Mouse (Mus musculus): ENCODE results near the gene Pi4k2a. TPM values are rescaled to one million over a fixed set of nuclear protein-coding genes. Genes with fewer than 3 reads are reported as not detected.

Gene Pi4k2a
- total RNA-seq, 2 experiments from 2014 or later = 61.0 to 63.1 TPM

GRCm38 (mm10) chr19:42128052-42128740, 37.9 kb downstream of the Pi4k2a start:
- intact Hi-C loops (cut with DNase I) = loop anchor here (5.0 kb wide), 1 partner anchor 36 kb away; the partner anchor contains the start of gene Pi4k2a
- no peak for DNase-seq (ENCODE audit: low spot score in 2 of 2)

- peak; percentile 97 to 99 for DNase-seq (ENCODE audit: low spot score in 2 of 2)
Measured at GRCm38 (mm10) chr19:42128787-42129508, 38.7 kb downstream of the Pi4k2a start, which contains the start of gene Avpi1. Avpi1 (minus strand) TSS chr19:42129059.

DNA sequence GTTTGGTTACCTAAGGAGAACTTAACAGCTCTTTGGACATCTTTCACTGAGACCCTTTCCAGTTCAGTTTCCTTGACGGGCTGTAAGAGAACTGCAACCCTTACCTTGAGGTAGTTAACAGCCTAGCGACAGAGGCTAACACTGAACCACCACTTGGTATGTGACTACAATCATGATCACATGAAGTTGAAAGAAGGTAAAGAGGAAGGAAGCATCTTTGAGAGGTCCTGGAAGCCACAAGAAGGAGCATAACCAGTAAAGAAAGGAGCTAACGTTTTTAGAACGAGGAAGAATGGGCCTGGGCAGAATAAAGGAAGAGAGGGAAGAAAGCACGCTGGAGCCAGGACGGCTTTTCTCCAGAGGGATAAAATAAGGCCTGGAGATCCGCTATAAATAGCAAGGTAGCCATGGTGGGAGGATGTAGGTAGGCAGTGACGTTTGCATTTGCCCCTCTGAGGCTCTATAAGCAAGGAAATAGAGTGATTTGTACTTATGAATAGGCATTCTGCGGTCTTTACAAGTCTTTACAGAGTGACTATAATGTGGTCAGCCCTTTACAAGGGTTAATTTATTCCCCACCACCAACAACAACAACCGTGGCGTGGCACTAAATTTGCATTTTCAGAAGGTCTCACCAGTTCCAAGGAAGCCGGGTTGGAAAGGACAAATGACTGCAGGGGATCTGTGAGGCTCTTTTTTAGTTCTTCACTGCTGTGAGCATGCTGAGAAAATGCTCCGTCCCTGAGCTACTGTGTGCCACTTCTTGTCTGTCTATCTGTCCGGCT, 39.4 kb downstream of the Pi4k2a start:
- DNase-seq (ENCODE audit: low spot score in 2 of 2) = peak; percentile 32 to 78

More at GRCm38 (mm10) chr19:42128787-42129508, 38.7 kb downstream of the Pi4k2a start, which contains the start of gene Avpi1:
- intact Hi-C loops (cut with DNase I) = loop anchor here (5.0 kb wide), 1 partner anchor 37 kb away; the partner anchor contains the start of gene Pi4k2a

GRCm38 (mm10) chr19:42130294-42130606, 40.0 kb downstream of the Pi4k2a start:
- intact Hi-C loops (cut with DNase I) = no loop called here
- no peak for DNase-seq (ENCODE audit: low spot score in 2 of 2)

More for the DNA sequence above, 39.4 kb downstream of the Pi4k2a start:
- intact Hi-C loops (cut with DNase I) = loop anchor here (5.0 kb wide), 1 partner anchor 37 kb away; the partner anchor contains the start of gene Pi4k2a

- no peak for DNase-seq (ENCODE audit: low spot score in 2 of 2)
- intact Hi-C loops (cut with DNase I) = no loop called here
Measured at GRCm38 (mm10) chr19:42131101-42131500, 40.8 kb downstream of the Pi4k2a start.

- intact Hi-C loops (cut with DNase I) = no loop called here
- DNase-seq (ENCODE audit: low spot score in 2 of 2) = no peak
Measured at GRCm38 (mm10) chr19:42135070-42135469, 44.8 kb downstream of the Pi4k2a start.

DNA sequence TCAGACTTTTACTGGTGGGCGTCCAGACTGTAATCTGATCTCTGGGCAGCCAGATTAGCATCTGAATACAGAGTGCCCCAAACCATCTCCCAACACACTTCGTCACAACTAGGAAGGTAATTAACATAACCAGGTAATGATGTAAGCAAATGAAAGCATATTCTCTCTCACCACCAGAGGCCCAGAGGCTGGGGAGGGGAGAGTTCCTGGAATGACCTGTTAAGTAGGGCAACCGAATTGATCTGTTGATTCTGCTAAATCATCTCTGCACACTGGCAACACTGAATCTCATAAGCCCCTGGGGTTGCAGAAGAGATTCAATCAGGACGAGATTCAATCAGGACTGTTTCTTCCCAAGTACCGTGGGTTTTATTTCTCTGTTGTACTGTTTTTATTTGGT, 45.9 kb downstream of the Pi4k2a start:
- intact Hi-C loops (cut with DNase I) = no loop called here
- DNase-seq (ENCODE audit: low spot score in 2 of 2) = no peak

- no peak for DNase-seq (ENCODE audit: low spot score in 2 of 2)
- intact Hi-C loops (cut with DNase I) = no loop called here
Measured at GRCm38 (mm10) chr19:42137167-42137672, 47.0 kb downstream of the Pi4k2a start.

DNA sequence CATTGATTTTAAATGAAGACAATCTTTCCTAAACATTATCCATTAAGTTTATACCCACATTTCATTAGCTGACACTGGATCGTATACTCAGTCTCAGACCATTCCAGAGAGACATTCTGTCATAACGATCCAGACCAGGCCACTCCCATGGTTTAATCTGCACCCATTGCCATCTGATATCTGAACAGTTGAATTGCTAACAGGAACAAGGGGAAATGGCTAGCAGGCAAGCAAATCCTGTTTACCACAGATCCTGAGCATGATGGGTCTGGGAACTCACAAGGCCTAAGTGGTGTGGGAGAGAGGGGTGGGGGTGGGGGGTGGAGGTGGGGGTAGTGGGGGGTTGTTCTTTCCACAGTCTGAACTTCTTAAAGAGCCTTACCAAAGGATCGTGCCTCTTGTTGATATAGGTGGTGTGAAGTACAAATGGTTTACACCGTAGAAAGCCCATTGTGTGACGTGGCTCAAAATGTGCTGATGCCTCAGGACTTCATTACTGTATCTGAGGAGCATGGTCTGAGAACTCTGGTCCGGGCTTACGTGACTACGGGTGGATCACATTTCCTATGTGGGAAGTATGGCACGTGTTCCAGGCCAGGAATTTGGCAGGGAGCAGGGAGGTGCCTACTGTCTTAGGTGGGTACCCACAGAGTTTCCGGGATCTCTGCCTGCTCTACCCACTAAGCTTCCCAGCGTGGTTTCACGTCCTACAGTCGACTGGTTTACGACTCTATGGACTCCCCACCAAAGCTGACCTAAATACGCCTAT, 48.4 kb downstream of the Pi4k2a start:
- intact Hi-C loops (cut with DNase I) = no loop called here
- no peak for DNase-seq (ENCODE audit: low spot score in 2 of 2)

DNA sequence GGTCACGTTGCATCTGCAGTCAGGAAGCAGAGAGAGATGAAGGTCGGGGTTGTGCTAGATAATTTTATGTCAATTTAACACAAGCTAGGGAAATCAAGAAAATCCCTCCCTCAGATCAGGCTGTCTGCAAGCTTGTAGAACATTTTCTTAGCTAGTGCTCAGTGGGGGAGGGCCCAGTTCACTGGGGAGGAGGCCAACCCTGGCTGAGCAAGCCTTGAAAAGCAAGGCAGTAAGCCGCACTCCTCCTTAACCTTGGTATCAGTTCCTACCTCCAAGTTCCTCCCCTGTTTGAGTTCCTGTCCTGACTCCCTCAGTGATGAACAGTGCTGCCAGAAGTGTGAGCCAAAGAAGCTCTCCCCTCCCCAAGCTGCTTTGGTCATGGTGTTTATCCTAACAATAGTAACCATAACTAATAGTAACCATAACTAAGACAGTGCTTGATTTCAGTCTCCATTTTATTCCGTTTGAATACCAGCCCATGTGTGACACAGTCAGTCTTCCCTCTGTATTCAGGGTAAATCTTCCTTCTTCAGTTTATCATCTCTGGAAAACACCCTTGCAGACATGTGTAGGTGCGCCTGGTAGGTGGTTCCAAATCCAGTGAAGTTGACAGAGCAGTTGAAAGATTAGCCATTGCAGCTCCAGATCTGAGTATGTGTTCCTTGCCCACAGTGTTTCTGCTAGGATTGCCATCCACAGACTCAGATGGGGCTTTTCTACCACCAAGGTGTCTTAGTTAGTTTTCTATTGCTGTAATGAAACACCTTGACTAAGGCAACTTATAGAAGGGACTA, 49.7 kb downstream of the Pi4k2a start:
- intact Hi-C loops (cut with DNase I) = no loop called here
- DNase-seq (ENCODE audit: low spot score in 2 of 2) = peak in 1 of 2 experiments; percentile 65

GRCm38 (mm10) chr19:42141998-42142397, 51.7 kb downstream of the Pi4k2a start:
- intact Hi-C loops (cut with DNase I) = no loop called here
- DNase-seq (ENCODE audit: low spot score in 2 of 2) = no peak

DNA sequence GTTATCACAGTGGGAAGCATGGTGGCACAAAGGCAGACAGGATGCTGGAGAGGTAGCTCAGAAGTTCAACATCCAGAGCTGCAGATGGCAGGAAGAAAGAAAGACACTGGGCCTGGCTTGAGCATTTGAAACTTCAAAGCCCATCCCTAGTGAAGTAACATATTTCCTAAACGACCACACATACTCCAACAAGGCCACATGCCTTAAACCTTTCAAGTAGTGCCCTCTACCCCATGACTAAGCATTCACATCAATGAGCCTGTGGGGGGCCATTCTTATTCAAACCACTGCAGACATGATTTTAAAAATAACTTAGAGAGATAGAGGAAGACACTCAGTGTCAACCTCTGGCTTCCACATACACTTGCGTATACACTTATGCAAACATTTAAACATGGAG, 52.5 kb downstream of the Pi4k2a start:
- no peak for DNase-seq (ENCODE audit: low spot score in 2 of 2)
- intact Hi-C loops (cut with DNase I) = no loop called here

DNA sequence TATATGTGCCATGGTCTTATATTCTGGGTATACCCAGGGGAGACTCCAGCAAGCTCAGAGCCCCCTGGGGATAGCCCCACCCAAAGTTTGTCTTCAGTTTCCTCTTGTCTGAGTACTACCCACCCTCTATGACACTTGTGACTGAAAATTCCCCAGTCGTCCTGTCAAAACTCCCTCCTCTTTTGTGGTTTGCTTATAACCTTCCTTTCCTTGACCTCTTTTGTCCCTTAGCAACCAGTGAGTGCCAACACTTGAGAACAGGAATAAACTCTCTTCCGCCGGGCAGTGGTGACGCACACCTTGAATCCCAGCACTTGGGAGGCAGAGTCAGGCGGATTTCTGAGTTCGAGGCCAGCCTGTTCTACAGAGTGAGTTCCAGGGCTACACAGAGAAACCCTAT, 53.8 kb downstream of the Pi4k2a start:
- no peak for DNase-seq (ENCODE audit: low spot score in 2 of 2)
- intact Hi-C loops (cut with DNase I) = loop anchor here (2.0 kb wide), 1 partner anchor 23 kb away; no protein-coding TSS in a partner anchor

DNA sequence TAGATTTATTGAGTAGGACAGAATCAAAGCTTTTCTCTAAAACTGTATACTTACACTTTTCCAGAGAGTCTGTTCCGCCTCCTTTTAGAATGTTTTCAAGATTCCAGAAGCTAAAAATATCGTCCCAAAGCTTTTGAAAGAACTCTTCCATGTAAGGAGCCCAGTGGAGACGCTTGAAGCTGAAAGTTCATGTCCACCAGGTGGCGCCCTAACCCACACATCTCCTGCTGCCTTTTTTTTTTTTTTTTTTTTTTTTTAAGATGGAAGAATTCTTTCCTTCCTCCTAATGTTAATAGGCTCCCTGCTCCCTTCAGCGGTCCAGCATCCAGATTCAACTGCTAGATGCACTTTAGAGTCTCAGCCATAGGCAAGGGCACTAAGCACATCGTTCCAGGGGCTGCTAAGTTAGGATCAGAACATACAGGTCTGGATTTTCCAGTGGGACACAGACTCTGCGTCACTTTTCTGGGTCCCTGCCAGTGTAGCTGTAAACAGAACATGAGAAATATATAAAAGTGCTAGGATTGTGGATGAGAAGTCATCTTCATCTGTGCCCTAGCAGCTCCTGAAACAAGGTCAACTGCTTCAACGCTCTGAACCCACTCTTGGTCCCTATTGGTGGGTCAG, 54.4 kb downstream of the Pi4k2a start:
- peak; percentile 89 to 95 for DNase-seq (ENCODE audit: low spot score in 2 of 2)
- intact Hi-C loops (cut with DNase I) = loop anchor here (2.0 to 5.0 kb wide), 2 partner anchors 22 to 52 kb away; partner anchors contain the start of gene Pi4k2a

- intact Hi-C loops (cut with DNase I) = loop anchor here (2.0 to 5.0 kb wide), 2 partner anchors 22 to 53 kb away; partner anchors contain the start of gene Pi4k2a
- DNase-seq (ENCODE audit: low spot score in 2 of 2) = no peak
Measured at GRCm38 (mm10) chr19:42145210-42145609, 54.9 kb downstream of the Pi4k2a start.

DNA sequence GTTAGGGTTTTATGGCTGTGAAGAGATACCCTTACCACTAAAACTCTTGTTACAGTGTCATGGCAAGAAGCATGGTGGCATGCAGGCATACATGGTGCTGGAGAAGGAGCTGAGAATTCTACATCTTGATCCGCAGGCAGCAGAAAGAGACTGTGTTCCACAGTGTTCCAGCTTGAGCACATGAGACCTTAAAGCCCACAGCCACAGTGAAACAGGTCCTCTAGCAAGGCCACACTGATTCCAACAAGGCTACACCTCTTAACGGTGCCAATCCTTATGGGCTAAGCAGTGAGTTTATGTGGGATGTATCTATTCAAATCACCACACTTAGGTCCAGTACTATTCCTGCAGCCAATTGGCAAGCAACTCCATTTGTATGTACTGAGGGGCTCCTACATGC, 55.5 kb downstream of the Pi4k2a start:
- intact Hi-C loops (cut with DNase I) = loop anchor here (2.0 to 5.0 kb wide), 2 partner anchors 21 to 53 kb away; partner anchors contain the start of gene Pi4k2a
- DNase-seq (ENCODE audit: low spot score in 2 of 2) = no peak

- no peak for DNase-seq (ENCODE audit: low spot score in 2 of 2)
- intact Hi-C loops (cut with DNase I) = loop anchor here (5.0 kb wide), 1 partner anchor 54 kb away; the partner anchor contains the start of gene Pi4k2a
Measured at GRCm38 (mm10) chr19:42146276-42147010, 56.2 kb downstream of the Pi4k2a start.

Data from left cerebral cortex, postnatal 25 days (tissue).